Mouse (Mus musculus): ENCODE data around the gene Gm21834.

The Gm21834 gene

DNA sequence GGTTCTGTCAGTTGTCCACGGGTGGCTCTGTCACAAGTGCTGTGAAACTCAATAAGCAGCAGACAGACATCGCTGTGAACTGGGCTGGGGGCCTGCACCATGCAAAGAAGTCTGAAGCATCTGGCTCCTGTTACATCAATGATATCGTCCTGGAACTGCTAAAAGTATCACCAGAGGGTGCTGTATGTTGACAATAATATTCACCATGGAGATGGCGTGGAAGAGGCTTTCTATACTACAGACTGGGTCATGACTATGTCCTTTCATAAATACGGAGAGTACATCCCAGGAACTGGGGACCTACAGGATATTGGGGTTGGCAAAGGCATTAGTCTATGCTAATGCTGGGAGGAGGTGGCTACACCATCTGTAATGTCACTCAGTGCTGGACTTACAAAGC is at the start of gene Gm21834:
Gene Gm21834, minus strand, starts transcription at position 101 of the 400 bp plus-strand sequence.
- DNase-seq (ENCODE audit: low spot score in 2 of 2) = no peak

DNA sequence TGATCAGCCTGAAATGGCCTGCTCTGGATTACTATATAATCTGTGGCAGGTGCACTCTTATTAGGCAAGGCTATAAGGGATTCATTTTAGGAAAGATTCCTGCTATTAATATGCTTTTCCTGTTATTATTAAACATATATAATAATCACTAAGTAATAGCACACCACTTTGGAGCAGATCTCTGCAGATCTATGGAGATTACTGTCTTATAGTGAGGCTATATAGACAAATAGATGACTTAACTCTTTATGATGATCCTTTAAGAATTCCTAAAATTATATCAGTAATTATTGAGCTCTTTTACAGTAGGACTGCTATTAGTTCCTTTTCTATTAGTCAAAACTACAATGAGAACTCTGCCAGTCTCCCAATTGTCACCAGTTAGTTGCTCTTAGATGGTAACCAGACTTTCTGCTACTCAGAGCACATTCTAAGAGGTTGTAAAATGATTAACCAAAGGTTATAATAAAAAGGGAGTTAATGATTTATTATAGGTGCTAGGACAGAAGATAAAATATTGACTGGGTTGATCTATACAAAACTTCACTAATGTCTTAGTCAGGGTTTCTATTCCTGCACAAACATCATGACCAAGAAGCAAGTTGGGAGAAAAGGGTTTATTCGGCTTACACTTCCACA is 46.3 kb upstream of the Gm21834 start:
- no peak for DNase-seq (ENCODE audit: low spot score in 2 of 2)

DNA sequence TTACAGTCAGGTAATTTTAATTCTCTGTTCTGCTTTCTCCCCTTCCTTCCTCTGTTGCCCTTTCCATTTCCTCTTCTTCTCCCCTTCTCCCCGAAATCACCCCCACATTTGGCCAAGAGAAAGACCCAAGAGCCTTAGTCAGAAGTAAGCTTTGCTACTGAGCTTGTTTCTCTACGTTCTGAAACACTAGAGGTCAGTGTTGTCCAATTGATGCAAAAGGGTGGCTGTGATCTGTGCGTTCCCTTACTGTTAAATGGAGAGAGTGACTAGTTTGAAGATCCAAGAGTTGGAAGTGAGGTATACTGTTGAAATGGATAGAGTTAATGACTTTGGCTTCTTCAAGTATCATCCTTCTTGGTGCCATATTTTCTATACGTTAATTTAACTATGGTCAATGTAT is 28.9 kb upstream of the Gm21834 start:
- peak; percentile 5 to 15 for DNase-seq (ENCODE audit: low spot score in 2 of 2)

- peak; percentile 14 to 17 for DNase-seq (ENCODE audit: low spot score in 2 of 2)
Measured at GRCm38 (mm10) chr17:57768622-57769610, 26.9 kb upstream of the Gm21834 start, which contains the start of gene Cntnap5c. Gene Cntnap5c, plus strand, starts transcription at chr17:57769570.

- no peak for DNase-seq (ENCODE audit: low spot score in 2 of 2)
Measured at GRCm38 (mm10) chr17:57767306-57767705, 25.3 kb upstream of the Gm21834 start.

DNA sequence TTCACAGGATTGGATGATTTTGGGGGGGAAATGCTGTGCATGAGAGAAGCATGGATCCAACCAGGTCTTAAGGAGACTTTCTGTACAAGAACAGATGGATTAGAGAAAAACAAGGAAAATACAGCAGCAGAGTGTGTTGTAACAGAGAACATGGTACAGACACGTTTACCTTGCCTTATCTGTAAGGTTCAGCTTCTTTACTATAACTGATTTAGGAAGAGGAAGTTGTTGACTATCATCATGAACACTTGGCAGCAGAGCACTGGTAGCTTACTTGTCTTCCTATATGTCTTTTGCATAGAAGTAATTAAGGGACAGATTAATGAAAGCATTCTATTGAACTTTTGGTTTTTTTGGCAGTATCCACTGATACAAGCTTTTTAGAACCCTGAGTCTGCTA is 16.0 kb upstream of the Gm21834 start:
- no peak for DNase-seq (ENCODE audit: low spot score in 2 of 2)

DNA sequence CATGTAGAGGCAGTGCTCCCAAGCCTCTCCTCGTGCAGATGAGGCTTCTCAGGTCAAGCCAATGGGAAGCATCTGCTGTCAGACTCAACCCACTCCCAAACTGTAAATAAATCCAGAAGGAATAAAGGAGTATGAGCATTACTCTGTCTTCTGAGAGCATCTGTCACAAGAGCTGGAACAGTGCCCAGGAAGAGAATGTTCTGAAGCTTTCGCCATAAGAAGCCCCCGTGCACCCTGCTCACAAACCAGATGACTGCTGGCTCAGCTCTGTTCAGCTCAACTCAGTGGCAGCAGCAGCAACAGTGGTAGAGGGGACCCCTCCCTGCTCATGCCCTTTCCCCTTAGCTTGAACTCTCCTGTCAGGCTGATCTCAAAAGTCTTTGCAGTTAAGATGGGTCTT is 47.2 kb downstream of the Gm21834 start:
- DNase-seq (ENCODE audit: low spot score in 2 of 2) = peak; percentile 26 to 53

Data from frontal cortex, postnatal 10 days (tissue).